ENCODE assay signal across 9 mouse cellular contexts in genomic region chr14:117681321-117681921, GRCm38 (mm10).
DNase-seq lines count a peak whose midpoint lies in the region; ATAC-seq and TF ChIP-seq lines count a peak whose summit lies in the region.
"Had no signal": no experiment of that assay in that cellular context is flagged by ENCODE, and none has a peak within 500 bp of the region (broad histone marks: within the 10 kb centered on the region; RNA-seq: fewer than 3 reads in every experiment).

No protein-coding gene starts in this region.

- no peaks in the 10 kb centered on the region for H3K27me3 ChIP-seq in kidney, embryonic 16.5 days (ENCODE audit: insufficient read depth, low read length)
- H3K27me3 ChIP-seq in kidney, adult 2 months (replicated peaks; ENCODE audit: control insufficient read depth, insufficient read depth, low read length), result no peaks in the 10 kb centered on the region
- H3K27me3 ChIP-seq in forebrain, embryonic 16.5 days (replicated peaks; ENCODE audit: control insufficient read depth, insufficient read depth, low read length), result no peaks in the 10 kb centered on the region
- H3K27me3 ChIP-seq in midbrain, embryonic 14.5 days (ENCODE audit: control insufficient read depth, insufficient read depth, low read length), result no peaks in the 10 kb centered on the region
- H3K27me3 ChIP-seq: megakaryocyte, embryonic 14.5 days had no signal

- H3K9me3 ChIP-seq in kidney, embryonic 16.5 days (ENCODE audit: low read length), result no peaks in the 10 kb centered on the region
- H3K9me3 ChIP-seq in forebrain, embryonic 16.5 days (ENCODE audit: control insufficient read depth, low read length), result no peaks in the 10 kb centered on the region
- H3K9me3 ChIP-seq in midbrain, embryonic 14.5 days (ENCODE audit: control insufficient read depth, low read length), result no peaks in the 10 kb centered on the region

- TF ChIP-seq POLR2A in kidney, adult 2 months (IDR thresholded peaks at IDR 0.05; ENCODE audit: low read depth, low read length), result no peak

- DNase-seq in kidney, adult 2 months, result no peak
- peak; percentile 6 for DNase-seq in adrenal gland, postnatal 25 days
- peak; percentile 60 for DNase-seq in midbrain, embryonic 14.5 days
- DNase-seq in left cerebral cortex, adult 18-20 months (ENCODE audit: low spot score in 2 of 2), result no peak
- no peak for DNase-seq in layer of hippocampus, adult 9-10 months (ENCODE audit: low spot score)
- no peak for DNase-seq in lung, postnatal 36 days

- no peak overlapping the region for H3K9ac ChIP-seq in kidney, embryonic 16.5 days (replicated peaks; ENCODE audit: low read length)
- no peak overlapping the region for H3K9ac ChIP-seq in forebrain, embryonic 16.5 days (replicated peaks; ENCODE audit: low read depth, low read length)
- H3K9ac ChIP-seq in midbrain, embryonic 14.5 days (replicated peaks; ENCODE audit: low read length), result no peak overlapping the region

- peaks cover 12% of the 10 kb centered on the region; the same call in 1 of the 2 replicates for H3K4me1 ChIP-seq in kidney, embryonic 16.5 days (ENCODE audit: insufficient read depth, low read length)
- no peaks in the 10 kb centered on the region for H3K4me1 ChIP-seq in kidney, adult 2 months (ENCODE audit: control insufficient read depth, insufficient read depth, low read length)
- peaks cover 8% of the 10 kb centered on the region for H3K4me1 ChIP-seq in forebrain, embryonic 16.5 days (replicated peaks; ENCODE audit: control insufficient read depth, insufficient read depth, low read length)
- H3K4me1 ChIP-seq in midbrain, embryonic 14.5 days (ENCODE audit: control insufficient read depth, insufficient read depth, low read length), result no peaks in the 10 kb centered on the region
- H3K4me1 ChIP-seq: megakaryocyte, embryonic 14.5 days had no signal

- no peak for TF ChIP-seq CTCF in kidney, adult 2 months (conservative IDR thresholded peaks at IDR 0.05; ENCODE audit: insufficient read depth, insufficient read length, low read depth, low read length)

- 0 out of 2 replicates have a peak overlapping the region, but pooled peaks have one; percentile 46 for H3K27ac ChIP-seq in kidney, embryonic 16.5 days (ENCODE audit: low read length)
- no peak overlapping the region for H3K27ac ChIP-seq in kidney, adult 2 months (ENCODE audit: insufficient read depth, low read depth, low read length)
- H3K27ac ChIP-seq in forebrain, embryonic 16.5 days (ENCODE audit: low read length), result no peak overlapping the region
- no peak overlapping the region for H3K27ac ChIP-seq in midbrain, embryonic 14.5 days (replicated peaks; ENCODE audit: low read depth, low read length)

- ATAC-seq in kidney, embryonic 16.5 days (ENCODE audit: low FRiP score, low TSS enrichment), result peak; percentile 75; the same call in 1 of the 2 replicates
- peak; percentile 94 for ATAC-seq in forebrain, embryonic 16.5 days
- ATAC-seq in midbrain, embryonic 14.5 days (ENCODE audit: low FRiP score, low TSS enrichment), result 0 out of 2 replicates have a peak, but pooled peaks have one; percentile 17

- H3K36me3 ChIP-seq in kidney, embryonic 16.5 days (ENCODE audit: insufficient read depth, low read length), result no peaks in the 10 kb centered on the region
- no peaks in the 10 kb centered on the region for H3K36me3 ChIP-seq in kidney, adult 2 months (ENCODE audit: control insufficient read depth, insufficient read depth, low read length)
- no peaks in the 10 kb centered on the region for H3K36me3 ChIP-seq in forebrain, embryonic 16.5 days (ENCODE audit: control insufficient read depth, insufficient read depth)
- H3K36me3 ChIP-seq in midbrain, embryonic 14.5 days (ENCODE audit: control insufficient read depth, insufficient read depth, low read length), result no peaks in the 10 kb centered on the region

- 25% methylated on average over 5 of the region's 5 CpGs for WGBS in kidney, embryonic 16.5 days
- 38% methylated on average over 5 of the region's 5 CpGs for WGBS in kidney, adult 2 months
- WGBS in forebrain, embryonic 16.5 days, result 37% methylated on average over 5 of the region's 5 CpGs
- WGBS in midbrain, embryonic 14.5 days, result 72% methylated on average over 5 of the region's 5 CpGs

- no peak overlapping the region for H3K4me2 ChIP-seq in kidney, embryonic 16.5 days (replicated peaks; ENCODE audit: low read depth, low read length)
- H3K4me2 ChIP-seq in forebrain, embryonic 16.5 days (ENCODE audit: low read length), result no peak overlapping the region
- H3K4me2 ChIP-seq in midbrain, embryonic 14.5 days (ENCODE audit: low read length), result no peak overlapping the region

- H3K4me3 ChIP-seq in kidney, embryonic 16.5 days (ENCODE audit: low read length), result no peak overlapping the region
- H3K4me3 ChIP-seq in kidney, adult 2 months (ENCODE audit: insufficient read depth, low read depth, low read length), result no peak overlapping the region
- no peak overlapping the region for H3K4me3 ChIP-seq in forebrain, embryonic 16.5 days (replicated peaks; ENCODE audit: low read length)
- no peak overlapping the region for H3K4me3 ChIP-seq in midbrain, embryonic 14.5 days (replicated peaks; ENCODE audit: low read depth, low read length)
- H3K4me3 ChIP-seq: megakaryocyte, embryonic 14.5 days had no signal

Comparison
In these comparisons a context has a peak if more than half of its experiments do, and no peak if none do; other contexts are left out.
1. ATAC-seq: peak in every context shown above with its lines; median percentile 94 in forebrain, embryonic 16.5 days; 75 in kidney, embryonic 16.5 days; 17 in midbrain, embryonic 14.5 days.
2. DNase-seq: peak in adrenal gland, postnatal 25 days (single experiment) and midbrain, embryonic 14.5 days (single experiment); none in kidney, adult 2 months (single experiment), left cerebral cortex, adult 18-20 months (0 of 2), layer of hippocampus, adult 9-10 months (single experiment) and lung, postnatal 36 days (single experiment).